Mouse (Mus musculus): ENCODE measurements around the gene Pcgf2.

GRCm38 (mm10) chr11:97714356-97714755 lies 14.1 kb upstream of the Pcgf2 start:
- TF ChIP-seq CTCF (IDR thresholded peaks at IDR 0.05; ENCODE audit: low read depth, low read length) (no peak), GATA1 (IDR thresholded peaks at IDR 0.05; ENCODE audit: borderline replicate concordance, low read length) (no peak), GATA2 (IDR thresholded peaks at IDR 0.05; ENCODE audit: borderline replicate concordance, low read depth, low read length) (no peak), TAL1 (conservative IDR thresholded peaks at IDR 0.05; ENCODE audit: low read depth, low read length) (no peak), POLR2AphosphoS5 (IDR thresholded peaks at IDR 0.05; ENCODE audit: insufficient replicate concordance, low read depth, low read length) (no peak)
